Mouse (Mus musculus): ENCODE measurements around the gene Boll.

- no peak for TF ChIP-seq GATA1 (IDR thresholded peaks at IDR 0.05; ENCODE audit: borderline replicate concordance, low read length)
- no peak for TF ChIP-seq FLI1 (IDR thresholded peaks at IDR 0.05; ENCODE audit: low read length)
These were observed 20.0 kb upstream of the Boll start for GRCm38 (mm10) chr1:55383114-55383773.
